Mouse (Mus musculus) embryonic fibroblast, embryonic 13.5 days (primary cell): Measurements from ENCODE around the gene Nkx2-3. TPM values are rescaled to one million over a fixed set of nuclear protein-coding genes. Genes with fewer than 3 reads are reported as not detected.

ENCODE experiments used
- H3K27ac ChIP-seq: 2 replicates; pipeline ENCODE4 v1.5.1; 2012; ENCODE audit warnings: low read length, control low read depth, inconsistent platforms; ENCODE audit not compliant: insufficient read depth
- H3K4me1 ChIP-seq: 2 replicates; pipeline ENCODE4 v1.6.1; 2011; ENCODE audit warnings: low read length; ENCODE audit not compliant: control insufficient read depth, insufficient read depth
- H3K4me3 ChIP-seq: 2 replicates; pipeline ENCODE4 v1.5.1; 2011; ENCODE audit warnings: mild to moderate bottlenecking, control low read depth, low read length; ENCODE audit not compliant: insufficient read depth
- CTCF ChIP-seq: IDR thresholded peaks from 2 replicates; pipeline ENCODE4 v1.5.1; 2011; ENCODE audit warnings: mild to moderate bottlenecking, control low read depth, low read length, moderate library complexity, borderline replicate concordance; ENCODE audit not compliant: insufficient read depth
- POLR2A ChIP-seq: IDR thresholded peaks from 2 replicates; pipeline ENCODE4 v1.6.1; 2011; ENCODE audit warnings: low read depth, mild to moderate bottlenecking, control low read depth, low read length, moderate library complexity
- polyA plus RNA-seq: library from polyadenylated mRNA; stranded (reverse); fragments of >200 nt; gene quantifications from 2 replicates; pipeline ENCODE4 v1.2.4, GENCODE M21; 2011; ENCODE audit warnings: low read depth; ENCODE audit not compliant: missing spikeins, insufficient read length

The Nkx2-3 gene
- polyA plus RNA-seq, 1 experiment, result not detected

GRCm38 (mm10) chr19:43604492-43605120, 7.5 kb upstream of the Nkx2-3 start:
- Histone ChIP-seq H3K4me3 (no peak overlapping the region), H3K27ac (no peak overlapping the region), H3K4me1 (0 out of 2 replicates have a peak, but pooled peaks cover 2% of the 10 kb centered on the region)
- TF ChIP-seq POLR2A (no peak), CTCF (no peak)

- Histone ChIP-seq H3K4me3 (no peak overlapping the region), H3K27ac (no peak overlapping the region), H3K4me1 (0 out of 2 replicates have a peak, but pooled peaks cover 2% of the 10 kb centered on the region)
- no peak for TF ChIP-seq CTCF
- no peak for TF ChIP-seq POLR2A
These were observed 6.2 kb upstream of the Nkx2-3 start for GRCm38 (mm10) chr19:43605666-43606551.

DNA sequence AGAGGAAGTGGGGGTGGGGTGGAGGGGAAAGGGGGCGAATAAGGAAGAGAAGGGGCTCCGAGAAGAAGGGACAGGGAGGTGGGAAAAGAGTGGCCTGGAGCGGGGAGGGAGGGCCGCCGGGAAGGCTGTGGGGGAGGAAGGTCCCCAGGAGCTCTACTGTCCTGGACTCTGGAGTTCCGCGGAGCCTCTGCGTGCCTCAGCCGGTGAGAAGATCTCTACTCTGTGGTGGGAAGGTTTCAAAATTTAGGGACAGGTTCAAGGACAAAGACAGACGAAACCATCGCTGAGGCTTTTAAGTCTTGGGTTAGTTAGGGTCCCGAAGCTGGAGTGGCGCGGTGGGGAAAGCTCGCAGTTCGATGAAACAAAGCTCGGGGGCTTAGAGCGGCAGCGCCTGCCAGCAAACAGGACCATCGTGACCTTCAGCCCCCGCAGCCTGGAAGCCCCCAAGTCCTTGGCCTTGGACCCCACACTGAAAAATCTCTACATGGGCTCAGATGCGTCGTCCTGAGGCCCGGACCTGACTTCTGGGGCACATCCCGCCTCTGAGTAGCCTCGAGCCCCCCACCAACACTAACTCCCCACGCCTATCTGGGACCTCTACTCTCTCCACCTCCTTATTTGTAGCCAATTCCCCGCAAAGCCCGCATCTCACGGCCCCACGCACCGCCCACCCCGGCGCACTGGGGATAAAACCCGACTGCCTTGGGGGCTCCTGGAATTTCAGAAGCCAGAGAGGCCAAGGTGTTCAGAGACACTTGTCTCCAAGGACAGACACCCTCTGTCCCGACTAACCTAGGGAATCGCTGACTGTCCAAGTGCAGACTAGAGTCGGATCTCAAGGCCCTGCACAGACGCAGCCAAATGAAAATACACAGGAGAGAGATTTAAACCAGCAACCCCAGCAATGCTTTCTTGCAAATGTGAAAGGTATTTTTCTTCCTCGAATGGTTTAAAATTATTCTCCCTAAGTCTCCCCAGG, 5.3 kb upstream of the Nkx2-3 start:
- TF ChIP-seq CTCF (no peak), POLR2A (no peak)
- no peak overlapping the region for H3K4me3 ChIP-seq
- H3K27ac ChIP-seq, result no peak overlapping the region
- H3K4me1 ChIP-seq, result 0 out of 2 replicates have a peak, but pooled peaks cover 2% of the 10 kb centered on the region

DNA sequence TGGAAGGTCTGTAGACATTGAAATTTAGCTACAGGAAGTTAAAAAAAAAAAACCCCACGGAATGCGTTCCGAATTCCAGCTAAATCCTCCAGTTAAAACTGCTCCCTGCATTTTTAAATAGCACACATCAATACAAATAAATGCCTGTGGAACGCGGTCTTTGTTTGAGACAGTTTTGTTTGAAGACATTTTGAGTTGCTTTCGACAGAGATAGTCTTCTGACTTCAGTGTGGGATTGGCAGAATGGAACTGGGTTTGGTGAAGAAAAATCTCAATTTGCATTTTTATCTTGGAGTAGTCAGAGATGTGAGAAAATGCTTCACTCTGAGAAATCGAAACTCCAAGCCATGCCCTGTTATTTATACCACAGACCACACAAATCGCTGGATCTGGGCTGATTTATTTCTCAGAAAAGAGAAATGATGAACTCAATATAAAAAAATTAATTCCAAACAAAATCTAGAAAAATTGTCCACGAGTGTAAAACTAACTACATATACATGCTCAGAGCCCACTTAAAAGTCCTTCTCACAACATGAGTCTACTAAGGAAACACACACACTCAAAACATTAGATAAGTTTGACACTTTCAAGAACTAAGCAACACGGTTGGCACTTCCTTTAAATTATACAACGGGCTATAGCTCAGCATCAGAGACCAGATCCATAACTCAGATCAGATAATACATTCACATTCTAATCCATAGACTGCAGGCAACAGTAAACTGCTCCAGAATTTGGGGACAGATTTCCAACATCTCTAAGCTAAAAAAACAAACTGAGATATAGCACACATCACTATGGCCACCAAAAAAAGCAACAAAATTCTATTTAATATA, 4.1 kb upstream of the Nkx2-3 start:
- Histone ChIP-seq H3K4me1 (0 out of 2 replicates have a peak, but pooled peaks cover 2% of the 10 kb centered on the region), H3K27ac (no peak overlapping the region), H3K4me3 (no peak overlapping the region)
- no peak for TF ChIP-seq CTCF

GRCm38 (mm10) chr19:43608711-43609457, 3.2 kb upstream of the Nkx2-3 start:
- H3K4me1 ChIP-seq, result 0 out of 2 replicates have a peak, but pooled peaks cover 2% of the 10 kb centered on the region
- H3K4me3 ChIP-seq, result no peak overlapping the region
- H3K27ac ChIP-seq, result no peak overlapping the region
- no peak for TF ChIP-seq POLR2A
- TF ChIP-seq CTCF, result no peak

DNA sequence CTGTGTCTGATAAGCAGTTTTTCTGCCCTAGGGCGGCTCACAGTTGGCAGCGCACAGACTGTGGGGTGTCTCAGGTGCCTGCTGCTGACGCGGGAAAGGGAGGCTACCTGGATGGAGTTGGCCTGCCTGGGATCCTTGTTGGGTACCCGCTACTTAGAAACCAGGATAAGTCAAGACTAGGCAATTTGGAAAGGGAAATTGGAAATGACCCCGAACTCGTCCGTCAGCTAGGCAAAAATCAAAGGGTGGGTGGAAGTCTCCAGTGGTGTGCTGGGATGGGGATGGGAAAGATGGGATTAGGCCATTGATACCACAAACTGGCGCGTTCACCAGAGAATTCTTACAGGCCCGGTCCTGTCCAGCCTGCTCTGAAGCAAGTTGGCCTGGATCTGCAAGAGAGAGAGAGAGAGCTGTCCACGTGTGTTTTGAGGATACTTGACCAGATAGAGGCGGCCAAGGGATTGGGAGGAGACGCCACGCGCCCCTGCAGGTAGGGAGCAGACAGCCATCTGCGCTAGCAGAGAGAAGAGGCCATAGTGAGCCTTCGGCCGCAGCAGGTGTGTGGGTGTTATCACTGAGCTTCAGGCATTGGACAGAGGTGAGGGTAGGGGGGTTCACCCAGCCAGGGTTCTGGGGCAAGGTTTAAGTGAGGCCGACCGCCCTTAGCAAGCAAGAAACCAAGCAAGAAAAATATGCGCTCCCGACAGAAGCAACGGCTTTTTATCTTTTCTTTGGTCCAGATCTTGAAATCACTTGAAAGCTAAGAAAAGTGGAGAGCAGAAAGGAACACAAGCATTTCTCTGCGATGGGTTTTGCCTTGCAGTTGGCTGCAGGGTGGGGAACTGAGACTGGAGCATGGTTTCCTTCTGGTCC, 2.4 kb upstream of the Nkx2-3 start:
- Histone ChIP-seq H3K27ac (no peak overlapping the region), H3K4me1 (no peaks in the 10 kb centered on the region), H3K4me3 (no peak overlapping the region)
- no peak for TF ChIP-seq POLR2A
- no peak for TF ChIP-seq CTCF

DNA sequence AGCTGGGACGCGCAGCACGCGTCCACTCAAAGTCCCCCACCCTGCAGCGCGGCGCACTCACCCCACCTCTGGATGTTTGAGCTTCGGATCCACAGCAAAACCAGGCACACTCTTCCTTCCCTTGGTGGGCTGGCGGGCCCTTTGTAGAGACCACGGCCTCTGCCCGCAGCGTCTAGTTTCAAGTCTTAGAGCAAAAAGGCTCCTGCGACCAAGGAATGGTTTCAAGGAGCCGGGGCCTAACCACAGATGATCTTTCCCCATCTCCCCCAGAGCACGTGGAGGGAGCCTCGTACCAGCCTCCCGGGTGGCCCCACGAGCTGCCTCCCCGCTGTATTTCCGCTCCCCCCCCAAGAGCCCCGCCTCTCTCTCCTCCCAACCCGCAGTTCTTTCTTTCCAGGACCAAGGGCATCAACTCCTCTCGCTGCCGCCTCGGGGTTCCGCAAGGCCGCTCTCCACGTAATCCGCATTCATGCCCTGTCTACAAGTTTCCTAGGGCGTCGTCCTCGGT, 1.7 kb upstream of the Nkx2-3 start:
- no peak overlapping the region for H3K4me3 ChIP-seq
- TF ChIP-seq CTCF (no peak), POLR2A (no peak)
- no peak overlapping the region for H3K27ac ChIP-seq
- no peaks in the 10 kb centered on the region for H3K4me1 ChIP-seq

DNA sequence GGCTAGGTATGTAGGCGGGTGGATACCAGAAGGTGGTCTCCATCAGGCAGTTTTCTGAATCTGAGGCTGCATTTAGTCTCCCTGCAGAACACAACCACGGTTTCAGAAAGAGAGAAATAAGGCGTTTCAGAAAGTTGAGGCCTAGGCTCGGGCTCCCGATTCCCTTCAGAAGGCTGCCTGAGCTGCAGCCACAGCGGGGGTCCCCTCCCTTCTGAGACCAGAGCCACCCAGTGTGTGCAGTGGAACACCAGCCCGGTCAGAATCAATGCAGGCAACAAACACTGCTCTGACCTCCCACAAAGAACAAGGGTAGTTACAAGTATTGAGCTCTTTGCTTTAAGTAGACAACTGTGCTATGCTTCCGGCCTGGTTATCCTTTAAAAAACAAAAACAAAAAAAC, 1.0 kb upstream of the Nkx2-3 start:
- H3K4me3 ChIP-seq, result no peak overlapping the region
- no peak overlapping the region for H3K27ac ChIP-seq
- no peaks in the 10 kb centered on the region for H3K4me1 ChIP-seq
- no peak for TF ChIP-seq CTCF
- TF ChIP-seq POLR2A, result no peak
